Mouse (Mus musculus): Measurements from ENCODE around the gene P2ry4. TPM values are rescaled to one million over a fixed set of nuclear protein-coding genes. Genes with fewer than 3 reads are reported as not detected.

P2ry4 gene
- not detected in 2 replicates for polyA plus RNA-seq (2015; fragmentation: Nextera tagmentation; extraction: Ambion mirVana)

DNA sequence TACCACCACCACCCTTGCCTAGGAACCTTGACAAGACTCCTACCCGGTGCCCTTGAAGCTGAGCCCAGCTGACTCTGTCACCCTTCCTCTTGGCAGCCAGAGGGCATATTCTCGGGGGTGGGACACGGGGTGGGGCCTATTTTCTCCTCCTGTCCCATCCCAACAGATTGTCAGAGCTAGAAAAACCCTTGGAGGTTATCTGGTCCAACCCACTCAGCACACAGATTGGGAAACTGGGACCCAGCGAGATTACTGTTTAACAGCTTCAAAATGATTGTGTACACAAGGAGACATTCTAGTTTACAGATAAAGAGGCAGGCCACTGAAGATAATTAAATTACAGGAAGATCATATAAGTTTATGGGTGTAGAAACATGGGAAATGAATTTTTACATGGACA lies at the start of gene P2ry4:
Gene P2ry4, minus strand, starts transcription at position 79 of the 400 bp plus-strand sequence.
- 70% methylated on average over 4 of the region's 4 CpGs for WGBS
- H3K9me3 ChIP-seq: no peaks in the 10 kb centered on the region
- no peaks in the 10 kb centered on the region for H3K4me1 ChIP-seq
- H3K27me3 ChIP-seq: peaks cover 34% of the 10 kb centered on the region
- no peak for ATAC-seq (ENCODE audit: low FRiP score, low read depth)
- H3K27ac ChIP-seq: no peak within 1 kb of the TSS
- H3K36me3 ChIP-seq: no peaks in the 10 kb centered on the region
- H3K9ac ChIP-seq: no peak within 1 kb of the TSS
- H3K4me3 ChIP-seq: no peak within 1 kb of the TSS
- no peak within 1 kb of the TSS for H3K4me2 ChIP-seq (replicated peaks)

DNA sequence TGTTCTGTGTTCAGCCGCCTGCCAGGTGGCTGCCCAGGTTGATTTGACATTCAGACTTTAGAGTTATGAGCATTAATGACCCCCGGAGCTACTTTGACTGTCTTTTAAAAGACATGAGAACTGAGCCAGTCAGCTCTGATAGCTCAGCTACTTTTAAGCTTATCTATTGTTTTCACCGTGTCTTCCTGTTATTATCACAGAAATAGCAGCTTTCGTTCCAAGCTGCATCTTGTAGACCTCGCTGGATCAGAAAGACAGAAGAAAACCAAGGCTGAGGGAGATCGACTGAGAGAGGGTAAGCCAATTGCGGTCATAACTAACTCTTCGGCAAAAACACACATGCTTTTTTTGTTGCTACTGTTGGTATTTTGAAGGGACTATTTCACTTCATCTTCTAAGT lies 43.8 kb upstream of the P2ry4 start:
- H3K4me2 ChIP-seq (replicated peaks): no peak overlapping the region
- 95% methylated on average over 8 of the region's 8 CpGs for WGBS
- peaks cover 9% of the 10 kb centered on the region for H3K36me3 ChIP-seq
- H3K27me3 ChIP-seq: no peaks in the 10 kb centered on the region
- H3K9ac ChIP-seq: no peak overlapping the region
- no peak overlapping the region for H3K27ac ChIP-seq
- H3K9me3 ChIP-seq: no peaks in the 10 kb centered on the region
- no peak overlapping the region for H3K4me3 ChIP-seq
- no peaks in the 10 kb centered on the region for H3K4me1 ChIP-seq
- ATAC-seq (ENCODE audit: low FRiP score, low read depth): no peak

DNA sequence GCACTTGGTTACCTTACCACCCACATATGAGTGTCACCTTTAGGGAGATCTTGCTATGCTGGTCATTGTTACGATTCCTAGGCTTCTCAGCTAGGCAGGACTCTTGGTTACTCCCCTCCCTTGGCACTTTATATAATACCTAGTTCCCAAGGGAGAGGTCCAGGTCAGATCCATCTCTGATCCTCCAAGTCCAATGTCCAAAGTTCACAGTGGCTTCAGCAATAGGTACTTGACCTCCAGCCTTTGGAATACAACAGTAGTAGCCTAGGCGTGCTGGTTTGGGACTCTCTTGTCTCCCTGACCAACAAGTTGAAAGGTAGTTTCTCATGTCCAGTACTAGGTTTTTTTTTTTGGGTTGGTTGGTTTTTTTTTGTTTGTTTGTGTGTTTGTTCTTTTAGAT lies 34.4 kb upstream of the P2ry4 start:
- ATAC-seq (ENCODE audit: low FRiP score, low read depth): no peak
- peaks cover 8% of the 10 kb centered on the region for H3K27me3 ChIP-seq
- no peaks in the 10 kb centered on the region; the same call in 1 of the 2 replicates for H3K4me1 ChIP-seq
- no peak overlapping the region for H3K9ac ChIP-seq
- no peaks in the 10 kb centered on the region; the same call in 1 of the 2 replicates for H3K36me3 ChIP-seq
- no peak overlapping the region for H3K4me2 ChIP-seq (replicated peaks)
- 84% methylated on average over 2 of the region's 2 CpGs for WGBS
- H3K27ac ChIP-seq: no peak overlapping the region
- H3K9me3 ChIP-seq: no peaks in the 10 kb centered on the region
- no peak overlapping the region for H3K4me3 ChIP-seq

DNA sequence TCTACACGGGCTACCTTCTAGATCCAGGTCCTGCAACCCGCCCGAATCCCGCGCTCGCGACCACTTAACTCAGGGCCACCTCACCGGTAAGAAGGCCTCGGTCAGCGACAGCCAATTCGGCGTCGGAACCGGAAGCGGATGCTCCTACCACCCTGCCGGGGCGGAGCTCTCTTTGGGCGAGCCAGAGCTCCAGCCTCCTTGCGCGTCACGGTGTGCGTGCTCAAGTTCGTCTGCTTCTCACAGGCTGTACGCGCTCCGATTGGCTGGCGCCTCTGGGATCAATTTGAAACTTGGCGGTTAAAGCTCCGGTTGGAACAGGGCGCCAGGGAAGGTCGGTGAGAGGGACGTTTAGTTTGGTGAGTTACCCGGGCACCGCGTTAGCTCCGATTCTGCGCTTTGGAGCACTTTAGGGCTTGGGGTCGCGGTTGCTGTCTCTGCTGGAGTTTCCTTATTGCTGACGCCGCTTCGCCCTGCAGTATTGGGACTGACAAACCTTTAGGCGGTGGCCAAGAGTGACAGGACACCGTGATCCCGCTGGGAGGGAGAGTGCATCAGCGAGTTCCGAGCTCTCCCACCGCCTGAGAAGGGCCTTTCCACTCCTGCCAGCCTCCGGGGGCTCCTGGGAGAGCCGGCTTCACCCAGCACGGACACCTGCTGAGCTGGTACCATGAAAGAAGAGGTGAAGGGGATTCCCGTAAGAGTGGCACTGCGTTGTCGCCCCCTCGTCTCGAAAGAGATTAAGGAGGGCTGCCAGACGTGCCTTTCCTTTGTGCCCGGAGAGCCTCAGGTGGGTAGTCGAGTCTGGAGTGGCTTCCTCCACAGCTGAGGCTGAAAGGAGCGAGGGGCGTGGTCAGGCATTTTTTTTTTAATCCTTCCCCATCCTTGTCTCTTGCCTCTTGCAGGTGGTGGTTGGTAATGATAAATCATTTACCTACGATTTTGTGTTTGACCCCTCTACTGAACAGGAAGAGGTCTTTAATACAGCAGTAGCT lies 31.4 kb upstream of the P2ry4 start, which contains the start of gene Pdzd11:
Gene Pdzd11, minus strand, starts transcription at position 767 of the 992 bp plus-strand sequence.
- peak within 1 kb of the TSS; percentile 61 for H3K4me3 ChIP-seq
- no peaks in the 10 kb centered on the region for H3K9me3 ChIP-seq

DNA sequence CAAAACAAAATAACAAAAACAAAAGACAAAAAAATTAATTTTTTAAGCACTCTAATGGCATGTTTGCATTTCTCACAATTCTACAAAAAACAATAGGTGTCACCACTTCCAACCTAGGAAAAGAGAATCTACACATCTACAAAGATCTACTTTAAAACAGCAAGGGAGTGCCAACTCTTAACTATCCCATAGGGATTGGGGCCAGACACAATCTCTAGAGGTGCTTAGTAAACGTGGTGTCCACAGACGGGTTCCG lies 30.8 kb upstream of the P2ry4 start, which contains the start of gene Kif4:
Gene Kif4, plus strand, starts transcription at position 192 of the 256 bp plus-strand sequence.
- 15% methylated on average over 3 of the region's 3 CpGs for whole genome bisulfite sequencing
- Histone ChIP-seq H3K27ac (peak within 1 kb of the TSS; percentile 74), H3K9me3 (no peaks in the 10 kb centered on the region), H3K27me3 (peaks cover 8% of the 10 kb centered on the region), H3K4me1 (no peaks in the 10 kb centered on the region; the same call in 1 of the 2 replicates), H3K9ac (peak within 1 kb of the TSS; percentile 69), H3K36me3 (peaks cover 9% of the 10 kb centered on the region; the same call in 1 of the 2 replicates), H3K4me3 (peak within 1 kb of the TSS; percentile 61), H3K4me2 (replicated peaks) (peak within 1 kb of the TSS; percentile 77)
- ATAC-seq (ENCODE audit: low FRiP score, low read depth): no peak

More for the DNA sequence above, 31.4 kb upstream of the P2ry4 start, which contains the start of gene Pdzd11:
- H3K27me3 ChIP-seq: peaks cover 8% of the 10 kb centered on the region
- peak; percentile 100 for ATAC-seq (ENCODE audit: low FRiP score, low read depth)
- no peaks in the 10 kb centered on the region; the same call in 1 of the 2 replicates for H3K4me1 ChIP-seq
- peak within 1 kb of the TSS; percentile 77 for H3K4me2 ChIP-seq (replicated peaks)
- WGBS: 17% methylated on average over 62 of the region's 62 CpGs
- peak within 1 kb of the TSS; percentile 69 for H3K9ac ChIP-seq
- peak within 1 kb of the TSS; percentile 74 for H3K27ac ChIP-seq
- H3K36me3 ChIP-seq: peaks cover 9% of the 10 kb centered on the region; the same call in 1 of the 2 replicates

DNA sequence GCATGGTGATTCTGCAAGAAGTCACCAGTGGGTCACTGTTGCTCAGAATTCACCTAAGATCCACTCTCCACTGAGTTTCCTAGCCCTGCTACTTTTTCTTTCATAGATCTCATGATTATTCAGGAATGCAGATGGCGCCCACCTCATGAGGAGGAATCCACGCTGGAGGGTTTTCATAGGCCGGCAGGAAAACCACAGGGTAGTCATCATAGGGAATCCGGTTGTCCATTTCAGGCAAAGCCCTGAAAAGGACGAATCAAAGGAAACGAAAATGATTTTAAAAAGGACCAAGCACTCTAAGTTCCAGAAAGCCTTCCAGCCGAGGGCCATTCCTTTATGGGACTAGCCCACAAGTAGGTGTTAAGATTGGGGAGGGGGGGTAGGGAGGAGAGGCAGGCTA lies 30.5 kb upstream of the P2ry4 start:
- H3K4me3 ChIP-seq: peak overlapping the region; percentile 61
- peaks cover 9% of the 10 kb centered on the region; the same call in 1 of the 2 replicates for H3K36me3 ChIP-seq
- 25% methylated on average over 7 of the region's 7 CpGs for WGBS
- ATAC-seq (ENCODE audit: low FRiP score, low read depth): no peak
- H3K4me2 ChIP-seq (replicated peaks): peak overlapping the region; percentile 61
- peak overlapping the region; percentile 62 for H3K9ac ChIP-seq
- peaks cover 8% of the 10 kb centered on the region for H3K27me3 ChIP-seq
- H3K27ac ChIP-seq: no peak overlapping the region
- no peaks in the 10 kb centered on the region for H3K9me3 ChIP-seq
- no peaks in the 10 kb centered on the region; the same call in 1 of the 2 replicates for H3K4me1 ChIP-seq

DNA sequence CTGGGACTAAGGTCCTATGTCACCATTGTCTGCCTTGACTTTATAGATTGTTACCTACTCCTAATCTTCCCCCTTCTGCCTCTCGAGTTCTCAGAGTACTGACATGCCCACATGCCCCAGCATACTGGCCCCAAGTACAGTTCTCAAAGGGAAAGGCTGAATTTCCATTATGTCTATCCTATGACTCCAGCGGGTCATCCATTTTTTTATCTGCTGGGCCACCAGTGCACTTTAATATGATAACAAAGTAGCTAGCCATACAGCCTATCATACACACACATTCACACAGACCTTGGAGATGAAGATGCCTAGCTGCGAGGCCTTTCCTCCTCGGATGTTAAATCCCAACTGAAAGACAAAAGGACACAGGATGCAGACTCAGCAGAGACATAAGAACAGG lies 29.6 kb upstream of the P2ry4 start:
- H3K27ac ChIP-seq: no peak overlapping the region
- H3K4me2 ChIP-seq (replicated peaks): 0 out of 2 replicates have a peak overlapping the region, but pooled peaks have one; percentile 61
- peaks cover 9% of the 10 kb centered on the region; the same call in 1 of the 2 replicates for H3K36me3 ChIP-seq
- H3K4me3 ChIP-seq: no peak overlapping the region
- no peak for ATAC-seq (ENCODE audit: low FRiP score, low read depth)
- no peak overlapping the region for H3K9ac ChIP-seq
- no peaks in the 10 kb centered on the region; the same call in 1 of the 2 replicates for H3K4me1 ChIP-seq
- H3K9me3 ChIP-seq: no peaks in the 10 kb centered on the region
- 91% methylated on average over 4 of the region's 4 CpGs for WGBS
- H3K27me3 ChIP-seq: peaks cover 8% of the 10 kb centered on the region

DNA sequence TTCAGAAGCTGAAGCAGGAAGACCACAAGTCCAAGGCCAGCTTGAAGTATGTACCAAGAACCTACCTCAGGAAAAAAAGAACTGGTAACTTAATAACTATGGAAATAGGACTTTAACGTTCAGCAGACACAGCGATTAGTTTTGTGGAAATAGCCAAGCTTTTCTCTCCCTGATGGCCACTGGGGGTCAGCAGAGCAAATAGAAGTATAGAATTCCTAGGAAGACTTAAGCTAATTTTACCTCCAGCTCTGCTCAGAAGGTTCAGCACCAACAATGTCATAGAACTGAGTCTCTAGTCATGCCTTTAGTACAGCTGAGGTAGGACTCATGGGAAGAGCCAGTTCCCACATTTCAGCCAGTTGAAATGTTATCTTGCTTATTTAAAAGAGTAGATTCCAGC lies 26.7 kb upstream of the P2ry4 start:
- 57% methylated on average over 2 of the region's 2 CpGs for WGBS
- no peak for ATAC-seq (ENCODE audit: low FRiP score, low read depth)
- H3K36me3 ChIP-seq: peaks cover 9% of the 10 kb centered on the region; the same call in 1 of the 2 replicates
- no peaks in the 10 kb centered on the region; the same call in 1 of the 2 replicates for H3K4me1 ChIP-seq
- H3K27me3 ChIP-seq: peaks cover 20% of the 10 kb centered on the region
- no peak overlapping the region for H3K4me2 ChIP-seq (replicated peaks)
- H3K4me3 ChIP-seq: no peak overlapping the region
- no peak overlapping the region for H3K9ac ChIP-seq
- no peak overlapping the region for H3K27ac ChIP-seq
- H3K9me3 ChIP-seq: no peaks in the 10 kb centered on the region

DNA sequence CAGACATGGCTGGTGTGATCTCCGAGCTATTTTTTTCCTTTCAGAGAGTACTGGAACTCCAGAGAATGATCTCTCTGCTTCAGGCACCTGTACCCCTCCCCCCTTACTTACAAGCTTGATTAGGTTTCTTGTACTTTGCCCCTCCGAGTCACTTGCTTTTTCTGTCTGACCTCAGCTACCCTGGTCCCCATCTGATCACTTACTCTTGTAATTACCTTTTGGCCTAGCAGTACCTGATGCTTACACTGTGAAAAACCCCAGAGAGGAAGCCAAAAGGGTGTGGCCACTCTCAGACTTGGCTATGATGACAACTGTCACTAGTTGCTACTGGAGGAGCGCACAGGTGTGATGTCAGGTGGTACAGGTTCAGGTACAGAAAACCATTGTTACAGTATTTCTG lies 23.8 kb upstream of the P2ry4 start:
- Histone ChIP-seq H3K9me3 (no peaks in the 10 kb centered on the region), H3K9ac (no peak overlapping the region), H3K4me2 (replicated peaks) (no peak overlapping the region), H3K4me1 (no peaks in the 10 kb centered on the region), H3K4me3 (no peak overlapping the region), H3K27ac (no peak overlapping the region), H3K36me3 (peaks cover 6% of the 10 kb centered on the region; the same call in 1 of the 2 replicates), H3K27me3 (peaks cover 15% of the 10 kb centered on the region; the same call in 1 of the 2 replicates)
- ATAC-seq (ENCODE audit: low FRiP score, low read depth): no peak
- 60% methylated on average over 3 of the region's 3 CpGs for WGBS

DNA sequence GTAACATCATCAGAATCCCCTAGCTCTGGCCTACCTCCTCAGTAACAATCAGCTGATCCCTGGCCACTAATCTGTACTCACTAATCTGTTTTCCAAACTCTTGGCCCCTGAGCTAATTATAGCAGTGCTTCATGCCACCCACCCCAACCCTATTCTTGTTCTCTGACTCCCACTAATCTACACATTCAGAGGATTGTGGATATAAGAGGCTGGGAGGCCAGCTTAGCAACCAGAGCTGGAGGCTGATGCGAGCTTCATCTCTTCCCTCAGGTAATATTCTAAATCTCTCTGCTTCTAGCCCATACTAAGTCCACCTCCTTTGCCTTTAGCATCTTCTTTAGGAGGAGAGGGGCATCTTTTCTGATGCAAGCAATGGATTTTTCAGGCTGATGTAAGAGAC lies 10.6 kb upstream of the P2ry4 start, which contains the start of gene Arr3:
Gene Arr3, plus strand, starts transcription at position 184 of the 400 bp plus-strand sequence.
- WGBS: 100% methylated on average over 1 of the region's 1 CpGs
- Histone ChIP-seq H3K4me2 (replicated peaks) (no peak within 1 kb of the TSS), H3K36me3 (no peaks in the 10 kb centered on the region), H3K9ac (no peak within 1 kb of the TSS), H3K4me3 (no peak within 1 kb of the TSS), H3K9me3 (no peaks in the 10 kb centered on the region), H3K27me3 (peaks cover 22% of the 10 kb centered on the region; the same call in 1 of the 2 replicates), H3K4me1 (no peaks in the 10 kb centered on the region), H3K27ac (no peak within 1 kb of the TSS)
- ATAC-seq (ENCODE audit: low FRiP score, low read depth): no peak

DNA sequence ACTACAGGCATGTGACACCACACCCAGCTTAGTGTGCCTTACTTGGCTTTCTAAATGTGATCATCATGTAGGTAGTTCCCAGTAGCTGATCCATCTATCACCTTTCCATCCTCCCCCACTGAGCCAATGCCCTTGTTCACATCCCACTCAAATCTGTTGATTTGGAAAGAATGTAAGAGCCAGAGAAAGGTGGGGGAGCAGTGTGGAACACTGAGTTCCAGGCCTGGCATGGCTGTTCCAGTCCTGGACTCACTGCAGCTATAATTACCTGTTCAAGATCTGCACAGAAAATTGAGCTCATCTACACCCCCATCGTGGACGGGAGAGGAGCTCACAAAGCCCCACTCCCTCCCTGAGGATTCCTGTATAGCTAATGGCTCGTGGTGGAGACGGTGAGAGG lies 5.1 kb upstream of the P2ry4 start:
- no peaks in the 10 kb centered on the region for H3K36me3 ChIP-seq
- H3K9ac ChIP-seq: no peak overlapping the region
- H3K4me2 ChIP-seq (replicated peaks): no peak overlapping the region
- peaks cover 34% of the 10 kb centered on the region for H3K27me3 ChIP-seq
- H3K27ac ChIP-seq: no peak overlapping the region
- no peaks in the 10 kb centered on the region for H3K9me3 ChIP-seq
- 60% methylated on average over 4 of the region's 4 CpGs for WGBS
- H3K4me3 ChIP-seq: no peak overlapping the region
- ATAC-seq (ENCODE audit: low FRiP score, low read depth): no peak
- no peaks in the 10 kb centered on the region for H3K4me1 ChIP-seq

DNA sequence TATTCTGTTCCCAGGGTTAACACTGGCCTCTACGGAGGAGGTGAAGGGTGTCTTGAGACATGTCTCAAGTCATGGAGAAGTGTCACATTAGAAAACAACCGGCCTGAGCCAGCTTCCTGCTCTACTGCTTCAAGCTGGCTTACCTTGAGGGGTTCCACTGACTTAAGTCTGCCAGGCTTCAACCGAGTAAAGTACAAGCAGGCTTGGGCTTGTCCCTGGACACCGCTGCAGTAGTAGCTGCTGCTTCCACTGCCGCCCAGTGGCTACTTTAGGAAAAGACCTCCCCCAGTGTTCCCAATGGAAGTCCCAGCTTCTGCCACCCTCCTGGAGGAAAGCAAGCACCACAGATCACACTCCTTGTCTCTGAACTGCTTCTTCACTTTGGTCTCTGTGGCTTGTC lies 2.8 kb upstream of the P2ry4 start:
- H3K27me3 ChIP-seq: peaks cover 38% of the 10 kb centered on the region
- no peak overlapping the region for H3K9ac ChIP-seq
- H3K9me3 ChIP-seq: no peaks in the 10 kb centered on the region
- WGBS: 23% methylated on average over 5 of the region's 5 CpGs
- H3K36me3 ChIP-seq: no peaks in the 10 kb centered on the region
- no peak overlapping the region for H3K27ac ChIP-seq
- no peaks in the 10 kb centered on the region for H3K4me1 ChIP-seq
- H3K4me3 ChIP-seq: no peak overlapping the region
- H3K4me2 ChIP-seq (replicated peaks): no peak overlapping the region
- no peak for ATAC-seq (ENCODE audit: low FRiP score, low read depth)

Measured in limb, embryonic 13.5 days (tissue).